Mouse (Mus musculus) stomach, postnatal 0 days (tissue): Measurements from ENCODE around the gene Nim1k. TPM values are rescaled to one million over a fixed set of nuclear protein-coding genes. Genes with fewer than 3 reads are reported as not detected.
"Not testable (repeated sequence)": the region's sequence is repeated elsewhere in the genome, so short reads cannot be mapped to it uniquely, and the experiment has no call there.

Source experiments
- ATAC-seq: fragments of 200-750 bp; cut with Nextera tagmentation; 2 replicates; pipeline ENCODE4 v1.8.0; 2017; ENCODE audit not compliant: low FRiP score, low TSS enrichment
- DNase-seq: peaks from one replicate; pipeline ENCODE4 v3.0.0-alpha.2; 2016; ENCODE audit warnings: low spot score
- H3K27ac ChIP-seq: fragments of 300-500 bp; sonication (generic); replicated peaks from 2 replicates; pipeline ENCODE4 v1.5.1; 2014; ENCODE audit warnings: mild to moderate bottlenecking, control low read depth
- H3K27me3 ChIP-seq: fragments of 300-500 bp; sonication (generic); 2 replicates; pipeline ENCODE4 v1.6.1; 2014; ENCODE audit warnings: low read length; ENCODE audit not compliant: control insufficient read depth, insufficient read depth
- H3K36me3 ChIP-seq: fragments of 300-500 bp; sonication (generic); 2 replicates; pipeline ENCODE4 v1.6.1; 2014; ENCODE audit warnings: low read length, mixed read lengths; ENCODE audit not compliant: control insufficient read depth, insufficient read depth
- H3K4me1 ChIP-seq: fragments of 300-500 bp; sonication (generic); replicated peaks from 2 replicates; pipeline ENCODE4 v1.6.1; 2014; ENCODE audit warnings: antibody characterized with exemption; ENCODE audit not compliant: control insufficient read depth, insufficient read depth
- H3K4me2 ChIP-seq: fragments of 300-500 bp; sonication (generic); replicated peaks from 2 replicates; pipeline ENCODE4 v1.6.1; 2014; ENCODE audit warnings: low read depth, mild to moderate bottlenecking, control low read depth, moderate library complexity
- H3K4me3 ChIP-seq: fragments of 300-500 bp; sonication (generic); 2 replicates; pipeline ENCODE4 v1.5.1; 2014; ENCODE audit warnings: low read depth, low read length, control low read depth
- H3K9ac ChIP-seq: fragments of 300-500 bp; sonication (generic); 2 replicates; pipeline ENCODE4 v1.6.1; 2014; ENCODE audit warnings: mild to moderate bottlenecking, low read length, control low read depth, mixed read lengths
- H3K9me3 ChIP-seq: fragments of 300-500 bp; sonication (generic); 2 replicates; pipeline ENCODE4 v1.6.1; 2016; ENCODE audit warnings: low read length; ENCODE audit not compliant: control insufficient read depth
- CTCF ChIP-seq: IDR thresholded peaks from 2 replicates; pipeline ENCODE4 v1.5.1; 2016; ENCODE audit warnings: antibody characterized with exemption, low read depth, mild to moderate bottlenecking, moderate library complexity
- EP300 ChIP-seq: optimal IDR thresholded peaks from 2 replicates; pipeline ENCODE3; 2016; ENCODE audit warnings: antibody characterized with exemption
- WGBS: fragments of 180-500 bp; shearing (Covaris S2); extraction: QIAGEN DNeasy Blood & Tissue Kit; methylation state at CpG from one replicate; pipeline ENCODE4 v1.1.7; 2014; 5-methylcytosine and 5-hydroxymethylcytosine counted together
- polyA plus RNA-seq: library from polyadenylated mRNA; unstranded; fragments of >200 nt; fragmentation: Nextera tagmentation; extraction: Ambion mirVana; gene quantifications from 2 replicates; pipeline ENCODE4 v1.2.1, GENCODE M21; 2015

Nim1k gene
- polyA plus RNA-seq, 1 experiment from 2014 or later = 0.53 TPM

GRCm38 (mm10) chr13:119704280-119704679, 51.4 kb downstream of the Nim1k start:
- ATAC-seq (no peak), DNase-seq (no peak)
- Histone ChIP-seq H3K27me3 (no peaks in the 10 kb centered on the region), H3K4me2 (no peak overlapping the region), H3K9me3 (no peaks in the 10 kb centered on the region), H3K36me3 (peaks cover 32% of the 10 kb centered on the region), H3K4me1 (no peaks in the 10 kb centered on the region), H3K27ac (no peak overlapping the region), H3K4me3 (no peak overlapping the region), H3K9ac (no peak overlapping the region)
- 78% methylated on average over 7 of the region's 7 CpGs for WGBS
- TF ChIP-seq CTCF (no peak), EP300 (no peak)

GRCm38 (mm10) chr13:119698436-119698835, 57.2 kb downstream of the Nim1k start:
- Histone ChIP-seq H3K4me3 (no peak overlapping the region), H3K9ac (no peak overlapping the region), H3K4me2 (no peak overlapping the region), H3K27me3 (no peaks in the 10 kb centered on the region), H3K36me3 (peaks cover 21% of the 10 kb centered on the region), H3K9me3 (no peaks in the 10 kb centered on the region), H3K27ac (no peak overlapping the region), H3K4me1 (no peaks in the 10 kb centered on the region)
- ATAC-seq (no peak), DNase-seq (no peak)
- 83% methylated on average over 4 of the region's 4 CpGs for WGBS
- no peak for TF ChIP-seq CTCF
- TF ChIP-seq EP300 = no peak

GRCm38 (mm10) chr13:119696496-119696895, 59.2 kb downstream of the Nim1k start:
- ATAC-seq (no peak), DNase-seq (no peak)
- H3K9ac ChIP-seq = no peak overlapping the region
- TF ChIP-seq EP300 (no peak), CTCF (no peak)
- no peaks in the 10 kb centered on the region for H3K9me3 ChIP-seq
- peaks cover 13% of the 10 kb centered on the region for H3K36me3 ChIP-seq
- H3K4me3 ChIP-seq = no peak overlapping the region
- H3K4me2 ChIP-seq = no peak overlapping the region
- 0 out of 2 replicates have a peak, but pooled peaks cover 2% of the 10 kb centered on the region for H3K4me1 ChIP-seq
- WGBS = 52% methylated on average over 1 of the region's 1 CpGs
- H3K27me3 ChIP-seq = no peaks in the 10 kb centered on the region
- no peak overlapping the region for H3K27ac ChIP-seq

- peak overlapping the region; percentile 67; the same call in 1 of the 2 replicates for H3K27ac ChIP-seq
- H3K4me2 ChIP-seq = no peak overlapping the region
- no peak overlapping the region for H3K4me3 ChIP-seq
- H3K9ac ChIP-seq = no peak overlapping the region; the same call in 1 of the 2 replicates
- TF ChIP-seq CTCF (no peak), EP300 (no peak)
- 0 out of 2 replicates have a peak, but pooled peaks cover 2% of the 10 kb centered on the region for H3K4me1 ChIP-seq
- DNase-seq = no peak
- peak; percentile 52; the same call in 1 of the 2 replicates for ATAC-seq
- WGBS = 49% methylated on average over 4 of the region's 4 CpGs
- H3K36me3 ChIP-seq = peaks cover 8% of the 10 kb centered on the region
- no peaks in the 10 kb centered on the region for H3K27me3 ChIP-seq
- H3K9me3 ChIP-seq = no peaks in the 10 kb centered on the region
Observed at GRCm38 (mm10) chr13:119695676-119696075, 60.0 kb downstream of the Nim1k start.

- WGBS = 57% methylated on average over 3 of the region's 3 CpGs
- not testable (repeated sequence) for H3K9ac ChIP-seq, ATAC-seq, DNase-seq, H3K9me3 ChIP-seq, H3K36me3 ChIP-seq, H3K27ac ChIP-seq, H3K4me1 ChIP-seq, H3K27me3 ChIP-seq
- H3K4me2 ChIP-seq = peak overlapping the region; percentile 73
- peak overlapping the region; percentile 94 for H3K4me3 ChIP-seq
Observed at GRCm38 (mm10) chr13:119691958-119692357, 63.7 kb downstream of the Nim1k start.

GRCm38 (mm10) chr13:119690876-119691620, 64.6 kb downstream of the Nim1k start:
- H3K36me3 ChIP-seq = no peaks in the 10 kb centered on the region

More at GRCm38 (mm10) chr13:119690876-119691620, 64.6 kb downstream of the Nim1k start:
- peak overlapping the region; percentile 90 for H3K9ac ChIP-seq
- DNase-seq = peak; percentile 20
- H3K4me2 ChIP-seq = peak overlapping the region; percentile 73
- no peaks in the 10 kb centered on the region for H3K9me3 ChIP-seq
- H3K27ac ChIP-seq = peak overlapping the region; percentile 95
- H3K4me3 ChIP-seq = peak overlapping the region; percentile 94
- no peaks in the 10 kb centered on the region for H3K27me3 ChIP-seq
- H3K4me1 ChIP-seq = 0 out of 2 replicates have a peak, but pooled peaks cover 2% of the 10 kb centered on the region
- no peak for ATAC-seq
- no peak for TF ChIP-seq CTCF
- TF ChIP-seq EP300 = no peak
- 3% methylated on average over 7 of the region's 7 CpGs for WGBS
